Mouse (Mus musculus) ES-Bruce4 (cell line): ENCODE results near the gene Rbms3.

Source experiments
- CTCF ChIP-seq: IDR thresholded peaks from one replicate; pipeline ENCODE4 v1.8.1; 2011; ENCODE audit warnings: low read depth, low read length
- EP300 ChIP-seq: IDR thresholded peaks from 2 replicates; pipeline ENCODE4 v1.6.1; 2011; ENCODE audit warnings: low read depth, low read length; ENCODE audit not compliant: insufficient read depth
- POLR2A ChIP-seq: IDR thresholded peaks from one replicate; pipeline ENCODE4 v1.8.1; 2011; ENCODE audit warnings: low read length; ENCODE audit not compliant: insufficient read depth

GRCm38 (mm10) chr9:117187116-117188034 lies 442.3 kb downstream of the Rbms3 start:
- TF ChIP-seq CTCF (no peak), EP300 (no peak), POLR2A (no peak)
